Mouse (Mus musculus): ENCODE measurements around the gene Fdps. TPM values are rescaled to one million over a fixed set of nuclear protein-coding genes. Genes with fewer than 3 reads are reported as not detected.

Gene Fdps
- total RNA-seq (2015): 99.4 and 118 TPM in 2 replicates
- 238 and 251 TPM in 2 replicates for total RNA-seq (2017)

DNA sequence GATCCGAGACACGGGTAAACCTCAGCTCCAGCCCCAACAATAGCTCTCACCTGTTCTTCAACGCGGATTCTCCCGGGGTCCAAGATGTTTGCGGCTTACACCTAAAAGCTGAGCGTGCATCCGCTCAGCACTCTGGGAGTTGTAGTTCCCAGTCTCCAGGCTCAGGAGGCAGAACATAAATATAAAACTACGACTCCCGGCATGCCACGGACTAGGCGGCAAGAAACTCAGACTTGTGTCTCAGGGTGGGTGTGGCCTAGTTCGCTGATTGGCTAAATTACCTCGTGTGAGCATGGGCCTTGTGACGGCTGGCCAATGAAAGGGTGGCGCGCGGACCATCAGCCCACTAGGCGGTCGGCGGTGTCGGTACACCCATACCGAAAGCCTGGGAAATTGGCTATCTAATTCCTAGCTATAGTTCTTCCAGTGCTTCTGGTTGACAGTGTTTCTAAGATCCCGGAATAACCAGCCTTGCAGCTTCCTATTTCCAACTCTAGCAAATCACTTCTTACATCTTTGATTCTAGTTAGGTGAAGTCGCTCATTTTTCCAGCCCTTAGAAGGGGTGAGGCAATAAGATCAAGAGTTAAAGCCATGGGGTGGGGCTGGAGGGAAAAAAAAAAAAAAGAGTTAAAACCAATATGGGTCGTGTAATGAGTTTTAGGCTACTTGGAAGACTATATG lies at the start of gene Fdps:
Fdps (minus strand) TSS at position 148 of the 683 bp plus-strand sequence.
- ATAC-seq (replicated peaks; ENCODE audit: poor library complexity): peak; percentile 97

DNA sequence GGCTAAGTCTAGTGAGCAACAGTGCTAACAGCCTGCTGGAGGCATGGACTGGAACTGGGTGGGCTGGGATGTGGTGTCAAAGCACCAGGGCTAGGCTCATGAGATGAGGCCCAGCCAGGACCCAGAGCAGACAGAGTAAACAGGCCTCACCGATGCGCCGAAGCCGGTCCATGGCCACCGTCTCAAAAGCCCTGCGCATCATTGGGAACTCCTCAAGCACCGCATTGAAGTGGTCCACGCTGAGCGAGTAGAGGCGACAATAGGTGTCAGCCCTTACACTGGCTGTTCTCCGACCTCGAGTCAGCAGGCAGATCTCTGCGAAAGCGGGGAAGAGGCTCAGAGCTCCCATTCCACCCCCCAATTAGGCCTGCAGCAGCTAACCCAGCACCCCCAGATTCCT lies 46.8 kb upstream of the Fdps start:
- no peak for ATAC-seq (replicated peaks; ENCODE audit: poor library complexity)

DNA sequence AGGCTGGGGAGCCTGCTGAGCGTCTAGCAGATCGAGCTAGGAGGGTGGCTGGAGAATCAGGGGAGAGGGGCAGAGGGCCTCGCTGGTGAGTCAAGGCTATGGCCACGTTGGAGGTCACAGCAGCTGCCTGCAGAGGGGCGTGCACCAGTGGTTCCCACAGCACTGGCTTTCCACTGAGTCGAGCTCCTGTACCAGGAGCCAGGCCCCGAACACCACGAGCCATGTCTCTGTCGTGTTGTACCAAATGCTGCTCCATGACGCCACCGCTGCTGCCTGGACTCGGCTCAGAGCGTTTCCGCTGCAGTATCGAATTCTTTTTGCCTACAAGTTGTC lies 46.2 kb upstream of the Fdps start:
- ATAC-seq (replicated peaks; ENCODE audit: poor library complexity): peak; percentile 15

DNA sequence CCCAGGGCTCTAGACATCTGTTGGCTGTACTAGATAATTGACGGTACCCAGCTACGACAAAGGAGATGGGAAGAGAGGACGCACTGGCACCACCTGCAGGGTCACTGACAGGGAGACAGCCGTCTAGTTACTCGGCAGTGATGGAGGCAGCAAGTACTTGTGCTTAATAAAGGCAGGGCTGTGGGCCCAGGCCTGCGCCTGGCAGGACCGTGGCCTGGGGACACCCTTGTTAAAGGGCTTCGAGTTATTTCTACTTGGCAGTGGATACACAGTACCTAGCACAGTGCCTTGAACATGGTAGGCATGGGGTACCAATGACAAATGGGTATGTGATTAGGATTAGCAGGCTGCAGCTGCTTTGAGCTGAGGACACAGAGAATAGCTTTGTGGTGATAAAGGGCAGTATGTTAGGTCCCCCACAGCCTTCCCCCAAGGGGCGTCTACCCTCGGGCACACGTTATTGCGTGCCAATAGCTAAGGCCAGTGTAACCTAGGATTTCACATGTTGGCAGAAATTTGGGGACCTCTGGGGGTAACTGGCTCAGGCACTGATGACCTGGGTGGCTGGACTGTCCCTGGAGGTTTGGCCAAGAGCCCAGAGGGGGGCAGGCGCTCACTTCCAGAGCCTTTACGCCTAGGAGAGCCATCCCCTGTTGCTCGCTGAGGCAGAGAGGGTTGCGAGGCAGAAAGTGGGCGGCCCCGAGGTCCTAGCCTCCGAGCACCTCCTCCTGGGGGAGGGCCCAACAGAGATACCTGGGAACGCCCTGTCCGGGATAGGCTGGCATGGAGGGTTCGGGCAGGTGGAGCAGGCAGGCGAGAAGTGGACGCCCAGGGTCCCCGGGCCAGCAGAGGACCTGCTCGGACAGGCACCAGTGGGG lies 45.6 kb upstream of the Fdps start:
- peak; percentile 49 for ATAC-seq (replicated peaks; ENCODE audit: poor library complexity)

DNA sequence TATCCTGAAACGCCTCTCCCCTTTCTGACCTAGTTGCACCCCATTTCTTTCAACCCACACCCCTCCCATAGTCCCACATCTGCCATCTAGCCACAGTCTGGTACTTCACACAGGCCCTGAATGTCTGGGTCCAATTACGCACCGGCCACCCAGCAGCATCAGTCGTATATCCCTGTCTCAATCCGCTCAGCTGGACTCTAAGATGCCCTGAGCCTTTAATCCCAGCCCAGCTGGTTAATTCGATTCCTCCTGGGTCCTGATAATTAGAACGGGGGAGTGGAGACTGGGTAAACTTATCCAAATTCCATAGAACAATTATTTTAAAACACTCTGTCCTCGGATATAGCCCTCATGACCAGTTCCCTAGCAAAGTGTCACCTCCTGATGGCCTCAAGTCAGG lies 43.8 kb upstream of the Fdps start:
- no peak for ATAC-seq (replicated peaks; ENCODE audit: poor library complexity)

DNA sequence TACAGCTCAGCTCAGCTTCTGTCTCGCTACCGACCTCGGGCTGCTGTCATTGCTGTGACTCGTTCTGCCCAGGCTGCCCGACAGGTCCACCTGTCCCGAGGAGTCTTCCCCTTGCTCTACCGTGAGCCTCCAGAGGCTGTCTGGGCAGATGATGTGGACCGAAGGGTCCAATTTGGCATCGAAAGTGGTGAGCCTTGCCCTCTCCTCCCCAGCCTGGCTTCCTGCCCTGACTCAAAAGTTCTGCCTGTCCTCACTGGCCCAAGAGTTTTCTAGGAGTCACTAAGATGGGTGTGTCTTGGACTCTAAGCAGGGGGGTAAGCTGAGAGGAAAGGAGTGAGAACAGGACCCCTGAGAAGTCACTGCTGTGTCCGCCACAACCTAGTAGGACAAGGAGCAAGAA lies 43.1 kb upstream of the Fdps start:
- no peak for ATAC-seq (replicated peaks; ENCODE audit: poor library complexity)

DNA sequence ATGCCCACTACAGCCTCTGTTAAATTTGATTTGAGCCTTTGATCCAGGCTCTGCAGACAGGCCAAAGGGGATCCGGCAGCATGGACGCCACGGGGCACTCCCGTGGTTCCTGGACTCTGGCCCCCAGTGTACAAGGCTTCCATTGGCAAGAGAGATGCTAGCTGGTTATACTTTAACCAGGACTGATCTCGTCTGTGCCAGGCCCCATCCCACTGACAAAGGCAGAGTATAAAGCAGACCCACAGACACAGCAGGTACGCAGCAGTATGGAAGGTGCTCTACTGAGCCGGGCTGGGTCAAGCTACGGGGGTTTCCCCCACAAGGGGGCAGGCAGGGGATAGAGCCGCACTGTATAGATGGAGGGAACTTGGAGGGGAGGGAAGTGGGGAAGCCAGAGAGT lies 34.6 kb upstream of the Fdps start:
- peak; percentile 28 for ATAC-seq (replicated peaks; ENCODE audit: poor library complexity)

DNA sequence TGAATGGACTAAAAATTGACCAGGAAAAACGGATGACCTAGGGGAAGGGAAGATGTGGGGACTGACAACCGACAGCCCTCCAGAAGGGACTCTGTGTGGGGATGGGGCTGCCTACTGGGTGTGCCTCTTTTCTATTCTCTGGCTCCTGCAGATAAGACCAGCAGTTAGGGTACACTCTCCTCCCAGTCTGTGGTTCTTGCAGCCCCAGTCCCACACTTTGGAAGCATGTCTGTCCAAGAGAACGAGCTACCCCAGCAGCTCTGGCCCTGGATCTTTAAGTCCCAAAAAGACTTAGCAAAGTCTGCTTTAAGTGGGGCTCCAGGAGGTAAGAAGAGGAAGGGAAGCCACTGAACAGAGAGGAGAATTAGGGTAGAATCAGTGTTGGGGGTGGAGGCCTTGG lies 34.2 kb upstream of the Fdps start, which contains the start of gene Pklr:
Pklr (plus strand) TSS at position 185 of the 400 bp plus-strand sequence.
- ATAC-seq (replicated peaks; ENCODE audit: poor library complexity): peak; percentile 35

DNA sequence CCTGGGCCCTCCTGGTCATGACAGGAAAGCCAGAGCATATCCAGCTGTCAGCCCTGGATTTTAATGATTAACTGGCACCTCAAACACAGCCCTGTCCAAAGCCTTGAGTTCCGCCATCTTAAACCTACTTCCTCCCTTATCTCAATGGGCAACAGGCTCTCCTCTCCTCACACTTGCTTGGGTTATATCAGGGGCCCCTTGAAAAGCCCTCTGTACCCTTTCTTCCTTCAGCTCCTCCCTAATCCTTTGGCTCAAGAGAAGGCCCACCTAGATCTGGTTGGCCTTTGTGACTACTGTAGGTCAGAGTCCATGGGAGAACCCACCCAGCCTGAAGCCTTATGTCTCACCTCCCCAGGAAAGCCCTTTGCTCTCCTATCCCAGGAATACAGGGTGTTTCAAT lies 32.0 kb upstream of the Fdps start:
- no peak for ATAC-seq (replicated peaks; ENCODE audit: poor library complexity)

DNA sequence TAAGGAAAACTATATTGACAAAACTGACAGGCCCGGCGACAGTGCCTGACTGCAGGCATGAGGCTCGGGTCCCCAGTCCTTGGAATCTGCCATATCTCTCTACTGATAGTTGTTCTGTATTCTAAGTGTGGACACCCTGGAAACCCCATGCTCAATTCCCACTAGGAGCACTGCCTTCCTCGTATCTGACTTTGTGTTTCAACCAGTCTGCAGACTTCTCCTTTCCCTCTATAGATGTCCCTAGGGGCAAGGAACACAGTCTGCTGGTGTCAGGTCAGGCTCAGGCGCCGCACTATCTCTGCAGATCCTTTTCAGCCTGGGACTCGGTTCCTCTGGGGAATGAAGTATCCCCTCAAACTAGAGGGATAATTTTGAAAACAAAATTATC lies 31.3 kb upstream of the Fdps start:
- no peak for ATAC-seq (replicated peaks; ENCODE audit: poor library complexity)

DNA sequence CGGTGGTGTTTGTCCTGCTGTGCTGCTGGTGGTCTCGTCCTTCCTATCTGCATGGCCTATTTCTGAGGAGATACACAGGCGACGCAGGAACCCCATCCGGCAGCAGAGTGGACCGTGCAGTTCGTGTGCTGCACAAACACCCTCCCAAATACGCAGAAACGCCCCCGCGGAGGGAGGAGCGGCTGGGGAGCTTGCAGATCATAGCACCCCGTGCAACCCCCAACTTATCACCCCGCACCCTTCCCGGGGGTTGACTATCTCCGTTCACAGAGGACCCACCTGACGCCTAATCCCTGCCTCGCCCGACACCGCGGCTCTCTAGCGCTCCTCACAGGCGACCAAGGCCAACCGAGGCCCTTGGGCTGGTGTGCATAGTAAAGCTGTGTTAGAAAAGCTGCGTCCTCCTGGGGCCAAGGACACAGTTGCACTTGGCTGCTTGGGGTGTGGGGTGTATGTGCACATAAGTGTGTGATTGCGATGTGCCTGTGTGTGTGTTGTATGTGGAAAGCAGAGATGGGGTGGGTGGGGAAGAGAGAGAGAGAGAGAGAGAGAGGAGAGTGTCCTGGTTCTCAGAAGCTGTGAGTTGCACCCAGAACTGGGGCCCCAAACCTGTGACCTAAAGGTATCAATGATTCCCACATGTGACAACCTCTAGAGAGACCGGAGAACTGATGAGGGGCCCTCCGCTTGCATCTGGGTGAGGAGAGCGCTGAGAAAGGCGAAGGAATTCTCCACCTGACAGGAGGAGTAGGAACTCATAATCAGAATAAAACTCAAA lies 30.7 kb upstream of the Fdps start:
- peak; percentile 93 for ATAC-seq (replicated peaks; ENCODE audit: poor library complexity)

DNA sequence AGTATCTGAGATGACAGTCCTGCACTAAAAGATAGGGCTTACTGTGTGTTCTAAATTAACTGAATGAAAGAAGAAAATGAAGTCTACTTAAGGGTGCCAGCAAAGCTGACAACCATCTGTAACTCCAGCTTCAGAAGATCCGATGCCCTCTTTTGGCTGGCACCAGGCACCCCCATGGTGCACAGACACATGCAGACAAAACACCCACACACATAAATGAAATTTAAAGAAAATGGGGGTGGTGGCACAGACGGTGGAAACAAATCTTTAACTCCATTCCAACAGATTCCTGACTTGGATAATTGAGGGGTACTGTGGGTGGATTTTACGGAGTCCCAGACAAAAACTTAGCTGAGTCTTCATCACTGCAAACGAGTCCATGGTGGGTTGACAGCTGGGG lies 30.1 kb upstream of the Fdps start:
- ATAC-seq (replicated peaks; ENCODE audit: poor library complexity): no peak

DNA sequence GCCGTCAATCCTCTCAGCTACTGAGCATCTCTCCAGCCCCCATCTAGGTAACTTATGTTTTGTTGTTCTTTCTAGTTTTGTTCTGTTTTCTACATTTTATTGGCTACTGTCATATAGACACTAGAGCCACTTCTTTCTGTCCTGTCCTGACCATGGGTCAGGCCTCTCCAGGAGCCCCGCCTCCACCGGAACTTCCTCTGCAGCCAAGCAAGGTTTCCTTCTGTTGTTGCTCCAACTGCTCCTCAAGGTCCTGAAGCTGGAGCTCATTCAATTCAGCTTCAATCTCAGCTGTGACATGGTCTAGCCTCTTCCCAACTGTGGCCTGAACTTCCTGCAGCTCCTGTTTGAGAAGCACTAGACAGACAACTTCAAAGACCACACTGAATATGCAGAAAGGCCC lies 28.1 kb upstream of the Fdps start:
- no peak for ATAC-seq (replicated peaks; ENCODE audit: poor library complexity)

DNA sequence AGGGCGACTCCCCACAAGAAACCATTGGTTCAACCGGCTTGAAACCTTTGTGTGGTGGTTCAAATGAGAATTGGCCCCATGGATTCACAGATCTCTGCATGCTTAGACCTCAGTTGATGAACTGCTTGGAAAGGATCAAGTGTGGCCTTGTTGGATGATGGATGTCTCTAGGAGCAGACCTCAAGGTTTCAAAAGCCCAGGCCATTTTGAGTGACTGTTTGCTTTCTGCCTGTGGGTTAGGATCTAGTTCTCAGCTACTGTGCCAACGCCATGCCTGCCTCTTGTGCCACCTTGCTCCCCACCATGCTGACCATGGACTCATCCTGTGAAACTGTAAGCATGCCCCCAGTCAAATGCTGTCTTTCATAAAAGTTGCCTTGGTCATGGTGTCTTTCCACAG lies 24.2 kb upstream of the Fdps start:
- no peak for ATAC-seq (replicated peaks; ENCODE audit: poor library complexity)

DNA sequence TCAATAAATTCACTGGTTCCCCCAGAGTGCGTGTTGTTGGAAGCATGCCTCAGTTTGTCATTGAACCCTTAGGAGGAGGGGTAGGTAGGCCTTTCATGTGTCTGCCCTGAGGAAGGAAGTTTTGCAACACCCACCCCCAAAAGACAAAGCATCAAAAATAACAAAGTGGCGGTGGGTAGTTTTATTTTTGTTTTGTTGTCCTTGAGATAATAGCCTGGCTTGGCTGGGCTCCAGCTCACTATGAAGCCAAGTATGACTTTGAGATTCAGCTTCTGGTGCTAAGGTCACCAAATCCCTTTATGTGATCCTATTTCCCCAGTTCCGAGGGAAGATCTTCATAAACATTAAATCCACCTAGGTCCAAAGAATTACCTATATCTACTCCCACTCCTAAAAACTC lies 22.5 kb upstream of the Fdps start:
- ATAC-seq (replicated peaks; ENCODE audit: poor library complexity): no peak

DNA sequence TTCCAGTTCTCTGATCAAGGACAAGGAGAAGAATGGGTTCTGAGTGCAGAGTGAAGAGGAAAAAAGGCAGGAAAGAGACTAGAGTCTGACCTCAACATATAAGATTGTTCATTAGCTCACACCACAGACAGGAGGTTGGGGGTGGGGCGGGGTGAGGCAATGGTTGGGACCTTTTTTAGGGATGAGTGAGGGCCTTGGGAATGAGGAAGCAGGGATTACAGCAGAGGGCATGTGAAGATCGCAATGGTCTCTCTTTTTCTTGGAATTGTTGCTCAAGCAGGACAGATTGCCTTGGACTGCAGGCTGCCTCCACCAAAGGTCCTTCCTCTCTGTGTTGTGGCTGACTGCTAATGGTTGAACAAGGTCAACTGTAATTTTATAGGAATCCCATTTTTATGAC lies 21.6 kb upstream of the Fdps start:
- no peak for ATAC-seq (replicated peaks; ENCODE audit: poor library complexity)

DNA sequence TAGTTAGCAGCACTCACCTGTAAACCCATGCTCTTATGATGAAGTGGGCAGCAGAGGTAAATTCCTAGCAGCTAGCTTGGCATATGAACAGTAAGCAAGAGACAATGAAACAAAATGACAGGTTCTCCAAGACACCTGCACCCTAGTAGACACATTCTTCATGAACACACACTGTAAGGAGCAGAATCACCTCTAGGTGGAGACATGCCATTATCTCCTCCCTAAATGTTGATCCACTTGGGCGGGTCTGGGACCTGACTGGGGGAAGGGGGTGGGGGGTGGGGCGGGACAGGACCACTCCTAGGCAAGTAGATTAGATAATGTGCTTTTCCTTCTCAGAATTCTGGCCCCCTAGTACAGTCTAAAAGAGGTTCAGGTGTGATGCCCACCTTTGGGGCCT lies 13.8 kb upstream of the Fdps start:
- peak; percentile 96 for ATAC-seq (replicated peaks; ENCODE audit: poor library complexity)

DNA sequence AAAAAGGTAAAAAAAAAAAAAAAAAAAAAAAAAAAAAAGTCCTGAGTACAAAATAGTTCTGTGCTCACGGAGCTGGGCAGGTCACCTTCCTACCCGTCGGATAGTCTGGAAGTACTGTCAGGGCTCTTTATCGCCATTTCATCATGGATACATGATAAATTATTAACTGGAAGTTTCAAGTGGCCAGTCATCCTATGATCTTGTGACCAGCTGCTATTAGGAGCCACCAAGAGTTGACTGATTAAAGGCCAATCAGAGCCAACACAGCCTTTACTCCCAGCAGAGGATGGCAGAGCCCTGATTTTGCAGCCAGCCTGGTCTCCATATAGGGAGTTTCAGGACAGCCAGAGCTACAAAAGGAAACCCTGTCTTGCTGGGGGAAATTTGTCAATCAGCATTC lies 11.3 kb upstream of the Fdps start:
- no peak for ATAC-seq (replicated peaks; ENCODE audit: poor library complexity)

DNA sequence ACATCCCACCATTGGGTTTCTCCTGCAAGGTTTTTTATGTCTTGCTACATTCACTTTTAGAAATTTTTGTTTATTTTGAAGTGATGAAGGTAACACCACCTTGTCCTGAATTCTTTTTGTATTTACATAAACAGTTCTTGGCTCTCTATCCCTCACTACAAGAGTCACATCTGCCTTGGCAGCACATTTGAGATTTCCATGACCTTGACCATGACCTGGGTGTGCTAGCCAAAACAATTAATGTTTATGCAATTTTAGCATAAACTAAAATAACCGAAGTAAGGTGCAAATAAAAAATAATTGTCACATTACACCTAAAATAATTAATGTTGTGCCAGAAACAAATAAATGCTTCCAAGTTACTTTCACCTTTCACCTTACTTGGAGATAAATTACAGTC lies 6.4 kb upstream of the Fdps start:
- no peak for ATAC-seq (replicated peaks; ENCODE audit: poor library complexity)

DNA sequence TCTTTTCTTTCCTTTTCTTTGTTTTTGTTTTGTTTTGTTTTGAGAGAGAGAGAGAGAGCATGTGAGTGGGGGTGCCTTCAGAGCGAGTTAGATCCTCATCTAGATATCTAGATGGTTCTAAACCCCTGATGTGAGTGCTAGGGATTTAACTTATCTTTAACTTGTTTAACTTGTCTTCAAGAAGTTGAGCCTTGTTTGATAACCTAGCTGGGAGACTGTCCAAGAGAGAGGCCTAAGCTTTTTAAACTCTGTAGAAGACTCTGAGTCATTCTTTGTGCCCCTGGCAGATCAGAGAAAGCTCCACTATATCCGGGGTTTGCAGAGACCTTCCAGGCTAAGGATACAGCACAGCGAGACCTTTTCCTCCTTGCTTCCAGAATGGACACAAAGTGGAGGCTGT lies 5.8 kb upstream of the Fdps start:
- ATAC-seq (replicated peaks; ENCODE audit: poor library complexity): no peak

DNA sequence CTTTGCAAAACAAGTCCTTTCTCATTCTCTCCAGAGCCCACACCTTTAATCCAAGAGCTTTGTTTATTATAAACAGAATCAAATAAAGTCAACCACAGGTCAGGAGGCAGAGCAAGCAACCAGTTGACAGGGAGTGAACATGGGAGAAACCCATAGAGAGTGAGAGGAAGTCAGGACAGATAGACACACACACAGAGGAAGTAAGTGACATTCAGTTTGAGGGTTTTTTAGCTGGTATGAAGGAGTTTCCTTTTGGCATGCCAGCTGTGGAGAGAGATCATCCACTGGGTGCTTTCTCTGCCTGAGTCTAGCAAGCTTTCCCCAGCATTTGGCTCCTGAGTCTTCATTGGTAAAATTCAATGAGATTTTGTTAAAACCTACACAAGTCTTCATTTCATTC lies 5.1 kb upstream of the Fdps start:
- ATAC-seq (replicated peaks; ENCODE audit: poor library complexity): no peak

DNA sequence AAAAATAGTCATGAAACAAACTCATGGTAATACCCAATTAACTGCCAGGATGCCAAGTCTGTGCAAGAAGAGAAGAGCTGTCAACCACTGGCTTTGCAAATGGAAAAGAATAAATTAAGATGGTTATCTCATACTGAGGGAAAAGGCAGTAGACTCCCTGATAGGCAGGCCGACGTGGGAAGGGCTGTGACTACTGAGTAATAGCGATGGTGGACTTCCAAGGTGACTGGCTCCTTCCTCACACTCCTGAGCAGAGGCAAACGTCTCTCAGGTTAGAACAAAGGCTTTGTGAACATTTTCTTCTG lies 1.5 kb upstream of the Fdps start:
- ATAC-seq (replicated peaks; ENCODE audit: poor library complexity): no peak
